Mouse (Mus musculus) CD4-positive, CD25-positive, alpha-beta regulatory T cell, adult 2 months (primary cell): ENCODE data around the gene Ano4.

Experiments used
- DNase-seq: peaks from one replicate; pipeline ENCODE4 v3.0.0-alpha.2; 2012; ENCODE audit warnings: low read depth, low spot score

Ano4 gene

DNA sequence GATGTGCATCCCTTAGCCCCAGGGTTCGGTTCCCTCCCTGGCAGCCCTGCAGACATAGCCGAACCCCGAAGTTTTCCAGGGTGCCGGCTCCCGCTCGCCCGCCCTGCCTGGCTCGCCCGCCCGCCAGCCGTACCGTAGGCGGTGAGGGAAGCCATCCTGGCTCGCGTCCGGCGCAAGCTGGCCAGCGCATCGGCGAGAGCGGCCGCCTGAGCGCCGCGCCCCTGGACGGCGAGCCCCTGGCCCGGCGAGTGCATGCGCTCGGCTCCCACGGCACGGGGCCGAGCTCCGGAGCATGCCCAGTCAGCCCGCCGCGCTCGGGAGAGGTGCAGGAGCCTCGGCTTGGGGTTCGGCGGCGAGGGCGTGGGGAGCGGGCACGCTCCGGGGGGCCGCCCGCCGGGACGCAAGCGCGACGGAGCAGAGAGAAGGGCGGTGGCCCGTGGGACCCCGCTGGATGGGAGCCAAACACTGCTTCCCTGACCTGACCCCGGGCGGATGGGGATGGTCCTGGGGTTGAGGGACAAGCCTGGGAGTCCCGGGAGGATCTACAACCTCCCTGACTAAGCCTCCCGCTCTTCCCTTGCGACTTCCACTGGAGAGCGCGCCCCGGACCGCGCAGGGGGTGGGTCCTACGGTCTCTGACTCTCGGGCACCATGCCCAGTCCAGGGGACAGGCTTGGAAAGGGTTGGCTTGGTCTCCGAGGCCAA is at the start of gene Ano4:
Ano4 (minus strand) TSS at position 272 of the 705 bp plus-strand sequence.
- DNase-seq: no peak

DNA sequence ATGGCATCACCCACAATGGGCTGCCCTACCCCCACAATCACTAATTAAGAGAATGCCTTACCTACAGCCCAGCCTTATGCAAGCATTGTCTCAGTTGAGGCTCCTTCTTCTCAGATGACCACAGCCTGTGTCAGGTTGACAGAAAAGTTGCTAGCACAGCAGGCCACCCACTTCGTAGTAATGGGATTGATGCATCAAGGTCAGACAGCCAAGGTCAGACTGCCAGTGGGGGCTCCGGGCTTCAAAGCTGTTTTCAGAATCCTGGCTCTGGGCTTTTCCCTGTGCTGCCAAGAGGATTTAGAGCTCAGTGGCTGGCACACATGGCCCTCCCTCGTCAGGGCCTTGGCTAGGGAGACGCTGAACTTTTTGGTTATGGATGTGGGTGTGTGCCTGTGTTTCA is 48.1 kb upstream of the Ano4 start:
- DNase-seq: no peak

DNA sequence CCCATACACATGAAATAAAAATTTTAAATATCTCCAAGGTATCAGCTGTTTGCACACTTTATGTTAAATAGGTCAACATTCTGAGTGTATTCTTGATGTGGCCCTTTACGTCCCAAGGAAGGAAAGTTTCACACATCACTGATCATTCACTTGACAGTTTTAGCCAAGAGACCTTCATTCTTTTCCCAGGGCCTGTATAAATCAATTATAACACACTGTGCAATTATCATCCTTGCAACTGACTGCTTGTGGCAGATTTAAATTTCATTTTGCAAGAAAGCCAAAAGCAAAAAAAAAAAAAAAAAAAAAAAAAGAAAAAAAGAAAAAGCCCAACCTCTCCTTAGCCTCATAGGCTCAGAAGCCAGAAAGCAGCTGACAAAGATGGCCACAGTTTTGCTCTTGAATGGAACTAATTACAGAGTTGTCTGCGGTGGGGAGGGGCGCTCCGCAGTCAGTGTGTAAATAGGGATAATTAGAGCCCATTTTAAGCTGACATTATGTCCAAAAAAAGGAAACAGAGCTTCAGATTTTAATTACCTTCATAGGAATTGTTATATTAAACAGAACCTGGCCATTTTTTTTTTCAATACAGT is 47.1 kb upstream of the Ano4 start:
- no peak for DNase-seq

DNA sequence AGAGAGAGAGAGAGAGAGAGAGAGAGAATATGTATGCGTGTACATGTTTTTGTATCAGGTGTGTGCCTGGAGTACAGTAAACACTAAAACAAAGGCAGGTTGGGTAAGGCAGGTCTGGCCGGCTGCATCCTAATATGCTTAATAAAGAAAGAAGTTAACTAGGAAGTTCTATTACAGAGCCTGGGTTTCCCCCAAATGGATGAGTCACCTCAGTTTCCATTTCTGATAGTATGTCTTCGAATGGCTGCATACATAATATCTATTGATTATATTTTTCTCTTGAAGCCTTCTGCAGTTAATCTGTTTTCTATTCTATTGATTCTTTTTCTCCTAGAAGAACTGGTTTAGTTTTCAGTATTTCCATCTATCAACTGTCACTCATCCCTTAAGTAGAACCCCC is 41.9 kb upstream of the Ano4 start:
- DNase-seq: peak; percentile 3

DNA sequence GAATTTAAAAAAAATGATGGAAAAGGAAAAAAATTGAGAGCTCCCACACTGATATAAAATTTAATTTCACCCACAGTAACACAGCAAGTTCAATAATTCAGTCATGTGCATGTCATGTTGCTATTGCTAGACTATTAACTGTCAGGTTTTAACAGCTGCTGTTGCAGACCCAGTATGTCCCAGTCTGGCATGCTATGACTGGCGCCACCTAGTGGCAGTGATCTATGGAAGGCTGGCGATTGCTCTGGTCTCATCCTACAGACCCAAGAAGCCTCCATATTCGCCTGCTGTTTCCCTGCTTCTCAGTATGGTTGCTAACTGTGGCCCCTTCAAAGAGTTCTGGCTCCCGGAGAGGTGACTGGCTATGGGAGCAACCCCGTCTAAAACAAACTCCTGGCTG is 38.9 kb upstream of the Ano4 start:
- peak; percentile 82 for DNase-seq

DNA sequence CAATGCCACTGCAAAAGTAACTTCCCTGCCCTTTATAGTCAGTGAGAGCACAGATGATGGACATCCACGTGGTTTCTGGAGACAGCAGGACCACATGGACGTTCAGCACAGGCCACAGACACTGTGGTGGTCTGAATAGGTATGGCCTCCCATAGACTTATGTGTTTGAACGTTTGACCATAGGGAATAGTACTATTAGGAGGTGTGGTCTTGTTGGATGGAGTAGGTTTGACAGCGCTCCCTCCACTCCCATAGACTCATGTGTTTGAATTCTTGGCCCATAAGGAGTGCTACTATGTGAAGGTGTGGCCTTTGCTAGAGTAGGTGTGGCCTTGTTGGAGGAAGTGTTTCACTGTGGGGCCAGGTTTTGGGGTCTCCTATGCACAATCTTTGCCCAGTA is 33.2 kb upstream of the Ano4 start:
- no peak for DNase-seq

DNA sequence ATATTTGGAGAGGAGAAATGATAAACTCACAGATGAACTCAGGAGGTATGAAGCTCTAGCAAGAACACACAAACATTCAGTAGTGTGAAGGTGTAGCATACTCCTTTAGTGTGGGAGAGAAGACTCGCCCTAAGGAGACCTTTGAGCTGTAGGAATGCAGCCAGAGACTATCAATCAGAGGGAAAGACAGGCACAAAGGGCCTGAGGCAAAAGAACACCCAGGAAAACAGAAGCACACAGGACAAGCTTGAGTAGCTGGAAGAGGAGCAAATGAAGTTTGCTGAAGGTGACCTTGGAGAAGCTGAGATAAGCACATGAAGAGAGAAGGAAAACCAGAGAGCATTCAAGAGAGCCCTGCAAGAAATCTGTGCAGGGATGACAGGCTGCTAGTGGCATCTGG is 25.5 kb upstream of the Ano4 start:
- no peak for DNase-seq

DNA sequence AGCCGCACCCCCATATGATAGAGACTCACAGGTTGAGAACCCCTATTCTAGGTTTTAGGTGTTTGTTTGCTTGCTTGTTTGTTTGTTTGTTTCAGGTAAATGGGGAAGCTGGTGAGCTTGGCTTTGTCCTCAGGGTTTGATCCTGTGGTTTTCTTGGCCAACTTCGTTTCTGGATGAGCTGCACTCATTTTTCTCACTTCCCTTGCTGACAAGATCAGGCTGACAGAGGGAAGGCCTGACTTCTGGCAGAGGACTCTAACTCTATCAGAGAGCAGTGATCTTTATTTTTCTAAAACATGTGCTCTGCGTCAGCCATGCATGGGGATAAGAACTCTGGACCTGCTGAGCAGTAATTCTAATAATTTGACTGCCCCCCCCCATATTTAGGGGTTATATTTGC is 14.4 kb upstream of the Ano4 start:
- DNase-seq: no peak

DNA sequence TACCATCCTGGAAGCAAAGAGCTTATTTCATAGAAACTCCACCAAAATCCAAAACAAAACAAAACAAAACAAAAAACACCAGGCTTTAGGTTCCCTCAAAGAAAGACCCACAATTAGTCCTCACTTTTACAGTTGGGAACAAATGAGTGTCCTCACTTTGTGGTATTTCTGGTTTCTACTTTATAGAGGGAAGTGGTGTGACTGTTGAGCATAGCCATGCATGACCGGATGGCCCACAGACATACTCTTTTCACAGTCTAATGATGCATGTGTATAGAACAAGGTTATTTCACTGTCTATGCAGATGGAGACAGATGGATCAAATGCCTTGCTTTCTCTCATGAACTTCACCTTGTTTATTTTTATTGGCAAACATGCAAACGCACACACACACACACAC is 10.1 kb upstream of the Ano4 start:
- no peak for DNase-seq

DNA sequence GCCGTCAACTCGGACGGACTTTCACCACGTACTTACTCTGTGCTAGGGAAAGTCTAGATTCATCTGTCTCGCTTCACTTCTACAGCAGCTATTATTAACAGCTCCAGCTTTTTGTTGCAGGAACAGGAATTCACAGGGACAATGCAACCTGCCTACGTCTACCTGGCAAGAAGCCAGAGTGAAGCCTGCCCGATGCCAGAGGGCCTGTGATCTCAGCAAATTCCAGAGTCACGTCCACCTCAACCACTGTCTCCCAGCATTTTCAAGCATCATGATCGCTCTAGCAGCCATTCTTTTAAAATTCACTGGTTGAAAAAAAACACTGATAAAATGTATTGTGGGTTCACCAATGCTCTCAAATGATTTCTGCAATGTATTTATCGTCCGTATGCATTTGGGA is 6.9 kb upstream of the Ano4 start:
- no peak for DNase-seq

DNA sequence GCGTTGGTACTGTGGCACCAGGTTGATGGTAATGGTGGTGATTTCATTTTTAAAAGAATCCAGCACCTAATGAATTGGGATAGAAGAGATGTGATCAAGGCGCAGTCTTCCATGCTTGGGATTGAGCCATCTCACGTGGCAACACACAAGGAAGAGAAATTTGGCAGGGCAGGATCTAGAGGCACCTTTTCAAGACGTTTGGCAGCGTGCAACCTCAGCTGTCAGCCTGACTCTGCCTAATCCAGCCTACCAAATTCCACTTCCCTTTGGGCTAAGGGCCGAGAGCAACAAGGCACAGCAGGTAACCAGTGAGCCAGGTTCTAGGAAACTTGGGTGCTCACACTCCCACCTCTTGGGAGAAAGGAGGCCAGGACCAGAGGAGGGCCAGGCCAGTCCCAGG is 1.0 kb upstream of the Ano4 start:
- no peak for DNase-seq

DNA sequence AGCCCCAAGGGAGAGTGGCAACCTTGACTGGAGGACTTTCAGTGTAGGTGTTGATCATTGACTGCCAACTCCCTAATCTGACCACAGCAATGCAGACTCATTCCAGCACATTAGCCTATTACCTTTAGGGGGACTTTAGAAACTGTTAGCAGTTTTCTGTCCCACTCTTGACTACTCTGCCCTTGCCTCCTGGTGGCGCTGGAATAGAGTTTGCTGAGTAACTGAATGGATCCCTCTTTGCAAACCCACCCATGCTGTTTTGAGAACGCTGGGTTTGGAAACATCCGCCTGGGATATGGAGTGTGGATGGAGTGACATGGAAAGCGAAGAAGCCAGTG is 603 bp upstream of the Ano4 start:
- no peak for DNase-seq

DNA sequence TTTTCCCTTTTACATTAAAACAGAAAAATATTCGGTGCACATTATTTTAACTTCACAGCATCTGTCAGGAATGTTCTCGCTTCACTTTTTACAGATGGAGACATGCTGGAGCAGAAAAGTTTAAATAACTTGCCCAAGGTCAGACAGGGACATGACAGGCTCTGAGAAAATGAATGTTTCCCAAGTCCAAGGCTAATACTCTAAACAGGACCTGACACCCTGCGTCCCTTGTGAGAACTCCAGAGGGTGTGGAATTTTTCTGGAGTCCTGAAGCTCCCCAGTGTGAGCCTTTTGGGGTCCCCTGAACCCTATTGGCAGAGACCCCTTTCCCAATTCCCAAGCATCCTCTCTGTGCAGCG is 451 bp downstream of the Ano4 start:
- no peak for DNase-seq

DNA sequence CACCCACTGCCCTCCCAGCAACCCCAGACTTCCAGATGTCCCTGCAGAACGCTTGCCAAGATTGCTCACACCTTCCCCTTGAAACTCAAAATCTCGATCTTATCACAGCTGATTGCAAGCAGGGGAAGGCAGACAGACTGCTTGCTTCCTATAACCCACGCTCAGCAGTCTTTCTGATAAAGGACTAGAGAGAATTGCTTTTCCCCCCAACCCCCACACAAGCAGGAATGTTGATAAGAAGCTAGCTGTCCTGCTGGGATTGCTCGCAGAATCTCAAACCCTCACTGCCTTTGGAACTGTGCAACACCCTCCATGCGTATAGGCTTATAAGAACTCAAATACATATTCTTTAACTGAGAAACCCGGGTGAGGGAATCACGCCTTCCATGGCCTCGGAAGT is 846 bp downstream of the Ano4 start:
- no peak for DNase-seq

DNA sequence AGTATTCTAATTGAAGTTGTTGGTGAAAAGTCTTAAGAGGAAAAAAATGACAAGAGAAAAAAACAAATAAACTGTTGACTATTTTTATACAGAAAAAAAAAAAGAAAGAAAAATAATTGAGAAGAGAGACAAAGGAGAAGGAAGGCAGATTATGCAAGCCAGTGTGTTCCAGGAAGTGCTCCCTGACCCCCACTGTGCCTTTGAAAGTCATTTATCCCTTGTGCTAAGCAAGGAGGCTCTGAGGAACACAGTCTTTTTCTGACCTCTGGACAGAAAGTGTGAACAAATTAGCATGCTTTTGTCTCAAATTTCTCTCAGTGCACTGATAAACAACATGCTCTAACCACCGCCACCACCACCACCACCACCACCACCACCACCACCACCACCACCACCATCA is 14.3 kb downstream of the Ano4 start:
- DNase-seq: no peak

DNA sequence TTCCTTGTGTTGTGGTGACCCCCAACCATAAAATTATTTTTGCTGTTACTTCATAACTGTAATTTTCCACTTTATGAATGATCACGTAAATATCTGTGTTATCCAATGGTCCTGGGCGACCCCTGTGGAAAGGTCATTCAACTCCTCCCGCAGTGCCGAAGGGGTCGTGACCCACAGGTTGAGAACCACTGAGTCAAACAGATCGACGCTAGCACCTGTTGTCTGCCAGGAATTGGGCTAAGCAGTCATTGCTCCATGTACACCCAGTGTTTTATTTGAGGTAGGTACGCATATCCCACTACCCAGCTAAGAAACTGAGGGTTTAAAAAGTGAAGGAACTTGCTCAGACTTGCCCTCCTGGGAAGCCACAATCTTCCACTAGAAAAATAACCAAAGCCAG is 14.8 kb downstream of the Ano4 start:
- DNase-seq: no peak

DNA sequence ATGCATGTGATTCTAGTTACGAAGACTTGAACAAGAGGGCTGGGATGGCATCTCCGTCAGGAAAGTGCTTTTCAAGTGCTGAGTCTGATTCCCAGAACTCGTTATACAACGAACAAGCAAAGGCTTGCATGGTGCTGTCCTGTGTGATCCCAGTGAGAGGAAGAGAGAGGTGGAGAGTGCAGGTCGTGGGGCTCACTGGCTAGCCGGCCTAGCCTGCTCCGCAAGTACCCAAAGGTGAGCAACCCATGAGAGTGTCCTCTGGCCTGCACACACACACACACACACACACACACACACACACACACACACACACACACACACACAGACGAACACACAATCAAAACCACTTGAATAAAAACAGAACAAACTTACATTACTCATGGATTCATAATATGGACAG is 15.7 kb downstream of the Ano4 start:
- DNase-seq: no peak

DNA sequence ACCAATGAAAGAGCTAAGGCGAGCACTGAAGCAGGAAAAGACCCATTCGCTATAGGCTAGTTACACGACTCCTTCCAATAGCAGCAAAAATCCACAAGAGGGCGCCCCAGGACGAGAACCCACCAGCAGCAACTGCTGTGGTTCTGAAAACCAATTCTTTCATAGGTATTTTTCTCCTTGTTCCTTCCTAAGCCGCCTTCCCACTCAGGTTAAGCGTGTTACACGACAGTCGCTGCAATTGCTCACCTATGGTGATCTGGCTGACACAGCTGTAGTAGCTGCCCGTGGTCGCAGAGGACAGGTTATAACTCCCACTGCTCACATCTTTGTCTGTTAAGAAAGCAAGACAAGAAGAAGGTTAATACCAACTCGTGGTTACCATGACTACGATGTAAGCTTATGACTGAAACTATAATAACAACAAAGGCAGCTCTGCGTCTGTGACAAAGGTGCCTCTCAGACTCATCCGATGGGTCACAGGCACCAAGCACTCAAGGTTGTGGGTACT is 17.5 kb downstream of the Ano4 start:
- peak; percentile 67 for DNase-seq

DNA sequence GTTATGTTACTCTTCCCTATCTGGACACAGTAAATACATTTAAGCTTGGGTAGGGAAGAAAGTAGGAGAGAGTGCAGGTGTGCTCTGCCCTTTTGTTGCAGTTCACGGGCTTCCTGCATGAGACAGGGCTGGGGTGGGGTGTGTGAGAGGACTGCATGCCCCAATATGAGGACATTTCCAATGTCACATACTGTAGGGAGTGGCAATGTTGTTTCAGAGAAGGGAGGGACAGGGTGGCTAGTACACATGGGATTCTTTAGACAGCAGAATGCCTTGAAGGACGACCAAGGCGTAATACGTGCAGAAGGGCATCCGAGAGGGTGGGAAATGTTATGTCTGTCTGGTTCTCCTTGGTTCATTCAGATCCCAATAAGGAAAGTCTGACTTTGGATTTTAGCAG is 18.2 kb downstream of the Ano4 start:
- DNase-seq: no peak

DNA sequence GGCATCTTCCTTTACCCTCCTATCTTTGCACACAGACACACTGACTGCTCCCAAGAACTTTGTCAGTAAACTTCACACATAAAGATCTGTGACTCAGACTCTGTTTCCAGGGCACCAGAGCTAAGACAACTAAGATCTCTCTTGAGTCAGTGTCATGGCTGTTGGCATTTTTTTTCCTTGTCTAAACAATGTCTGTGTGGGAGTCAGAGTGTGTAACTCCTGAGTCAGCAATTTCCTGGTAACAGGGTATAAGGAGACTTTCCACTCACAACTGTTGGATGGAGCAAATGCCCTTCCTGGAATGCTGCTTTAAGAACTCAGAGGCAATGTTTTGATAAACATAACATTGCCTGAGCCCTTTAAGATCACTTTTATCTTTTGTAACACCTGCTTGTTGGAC is 37.0 kb downstream of the Ano4 start:
- no peak for DNase-seq

DNA sequence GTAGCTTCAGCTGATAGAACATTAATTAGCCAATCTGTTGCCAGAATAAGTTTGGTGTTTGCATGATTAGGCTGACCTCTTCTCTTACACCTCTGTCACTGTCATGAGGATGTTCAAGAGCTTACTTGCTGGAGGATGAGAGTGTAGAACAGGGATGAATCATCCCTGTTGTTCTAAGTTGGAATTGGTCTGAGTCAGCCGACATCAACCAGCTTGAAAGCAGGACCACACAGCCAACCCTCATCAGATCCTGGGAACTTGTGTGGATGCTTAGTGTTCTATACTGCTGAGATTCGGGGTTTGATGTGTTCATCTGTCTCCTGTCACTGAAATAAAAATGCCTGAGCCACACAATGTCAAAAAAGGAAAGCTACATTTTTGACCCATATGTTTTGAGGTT is 44.2 kb downstream of the Ano4 start:
- no peak for DNase-seq

DNA sequence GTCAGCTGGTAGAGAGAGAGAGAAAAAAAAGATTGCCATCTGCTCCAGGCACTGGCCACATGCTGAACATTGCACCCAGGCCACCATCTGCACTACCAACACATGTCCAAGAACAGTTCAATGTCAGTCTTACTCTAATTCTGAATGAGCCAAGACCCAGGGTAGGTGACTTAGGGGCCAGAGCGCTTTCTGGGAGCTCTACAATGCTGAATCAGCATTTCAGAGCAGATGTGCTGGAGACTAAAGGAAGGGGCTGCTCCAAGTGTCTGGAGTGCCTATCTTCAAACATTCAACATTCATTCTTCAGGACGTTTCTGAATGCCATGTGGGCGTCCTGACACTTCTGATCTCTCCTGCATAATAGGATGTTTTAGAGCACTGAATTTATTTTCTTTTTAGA is 51.8 kb downstream of the Ano4 start:
- no peak for DNase-seq

DNA sequence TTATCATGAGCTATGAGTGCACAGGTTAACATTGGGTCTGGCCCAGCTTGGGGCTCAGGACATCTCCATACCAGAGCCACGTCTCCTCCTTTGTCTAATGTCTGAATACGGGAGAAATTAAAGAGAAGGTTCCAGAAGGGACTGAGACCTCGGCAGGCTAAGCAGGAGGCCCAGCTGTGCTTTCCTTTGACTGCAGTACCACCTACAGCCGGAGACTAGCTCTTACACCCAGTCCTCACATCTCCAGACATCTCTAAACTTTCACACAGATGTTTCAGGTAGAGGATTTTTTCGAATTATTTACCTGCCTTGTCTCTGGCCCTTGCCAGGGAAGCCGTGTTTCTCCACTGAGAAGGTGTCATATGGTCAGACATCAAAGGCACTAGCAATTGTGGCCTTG is 53.9 kb downstream of the Ano4 start:
- DNase-seq: no peak

DNA sequence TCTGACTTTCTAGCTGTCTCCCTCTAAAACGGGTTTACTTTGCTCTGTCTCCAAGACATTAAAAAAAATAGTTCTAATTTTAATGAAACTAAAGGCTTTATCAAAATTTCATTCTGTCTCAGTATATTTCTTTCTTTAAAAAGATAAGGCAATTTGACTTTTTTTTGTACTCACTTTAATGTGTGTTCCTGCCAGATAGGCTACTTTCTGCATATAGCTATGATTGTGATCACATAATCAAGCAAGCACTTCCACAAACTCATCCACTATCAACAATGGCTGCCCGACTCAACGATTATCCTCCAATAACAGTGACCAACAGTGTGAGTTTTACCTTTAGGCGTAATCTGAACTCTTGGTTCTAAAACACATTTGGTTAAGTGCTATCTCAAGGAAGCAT is 55.3 kb downstream of the Ano4 start:
- no peak for DNase-seq
